Mouse (Mus musculus): Measurements from ENCODE around the gene Myo1b. TPM values are rescaled to one million over a fixed set of nuclear protein-coding genes. Genes with fewer than 3 reads are reported as not detected.
A peak's percentile ranks its signal among the peaks of the same experiment; 100 is the strongest.

Myo1b gene
- total and polyA plus RNA-seq, 2 experiments: 35.1 to 176 TPM

DNA sequence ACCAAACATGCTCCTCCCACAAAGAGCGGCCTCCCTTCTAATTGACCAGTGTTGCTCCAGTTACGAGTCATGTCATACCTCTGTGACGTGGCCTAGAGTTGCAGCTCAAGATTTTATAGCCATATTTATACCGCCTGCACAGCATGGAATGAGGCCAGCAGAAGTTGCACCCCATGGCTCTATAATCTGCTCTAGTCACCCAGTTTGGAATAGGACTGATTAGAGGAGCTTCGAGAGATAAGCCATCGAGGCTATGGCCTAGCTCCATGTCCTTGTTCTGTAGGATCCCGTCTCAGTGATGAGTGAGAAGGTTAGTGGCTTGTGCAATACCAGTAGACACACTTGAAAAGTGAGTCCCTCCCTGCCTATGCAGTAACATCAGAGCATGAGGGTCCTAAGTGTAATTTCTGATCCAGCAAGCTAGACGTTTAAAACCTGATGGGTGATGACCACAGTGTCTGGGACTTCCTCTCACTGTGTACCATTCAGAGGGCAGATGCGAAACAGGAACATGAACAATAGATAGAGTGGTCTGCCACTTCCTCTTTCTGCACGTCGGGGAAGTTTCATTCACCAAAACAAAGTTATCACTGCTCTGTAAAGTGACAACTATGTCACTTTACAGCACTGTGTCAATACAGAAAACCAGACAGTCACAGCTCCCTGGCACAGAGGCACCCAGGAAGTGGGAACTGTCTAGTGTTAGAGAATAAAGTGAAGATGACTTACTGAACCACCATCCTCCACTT is 18.5 kb upstream of the Myo1b start:
- H3K9ac ChIP-seq (ENCODE audit: low read depth, low read length): no peak overlapping the region
- DNase-seq (ENCODE audit: extremely low read depth, low read depth, low spot score): peak; percentile 34
- TF ChIP-seq CTCF (IDR thresholded peaks at IDR 0.05; ENCODE audit: low read depth, low read length) (no peak), POLR2A (IDR thresholded peaks at IDR 0.05; ENCODE audit: extremely low read depth, insufficient read depth, low read length) (no peak)
- no peaks in the 10 kb centered on the region for H3K79me2 ChIP-seq (ENCODE audit: control insufficient read depth, insufficient read depth, low read length)
- peaks cover 7% of the 10 kb centered on the region; the same call in 1 of the 2 replicates for H3K4me1 ChIP-seq (ENCODE audit: control insufficient read depth, insufficient read depth, low read length)
- H3K27me3 ChIP-seq (ENCODE audit: control insufficient read depth, insufficient read depth, low read length): no peaks in the 10 kb centered on the region
- WGBS: 76% methylated on average over 11 of the region's 11 CpGs
- H3K36me3 ChIP-seq (ENCODE audit: control insufficient read depth, insufficient read depth, low read length): no peaks in the 10 kb centered on the region
- H3K27ac ChIP-seq (replicated peaks; ENCODE audit: insufficient read depth, low read depth, low read length): no peak overlapping the region
- H3K4me3 ChIP-seq (ENCODE audit: insufficient read depth, low read depth, low read length): no peak overlapping the region

DNA sequence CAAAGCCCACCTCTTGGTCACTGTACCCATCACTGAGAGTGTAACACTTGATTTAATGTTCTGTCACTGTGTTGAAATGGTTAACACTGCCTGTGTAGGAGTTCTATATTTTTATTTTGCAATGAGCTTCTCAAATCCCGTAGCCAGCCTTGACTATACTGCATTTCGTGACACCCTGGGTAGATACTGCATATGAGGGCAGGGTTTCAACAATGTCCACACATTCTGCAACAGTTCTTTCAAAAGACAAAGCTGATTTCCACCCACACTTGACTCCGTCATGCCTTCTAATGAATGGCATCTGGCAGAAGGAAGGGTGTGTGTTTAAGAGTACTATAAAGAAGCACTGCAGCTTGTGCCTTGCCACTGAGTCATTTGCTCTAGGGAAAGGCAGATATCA is 17.0 kb upstream of the Myo1b start:
- WGBS: 94% methylated on average over 3 of the region's 3 CpGs

DNA sequence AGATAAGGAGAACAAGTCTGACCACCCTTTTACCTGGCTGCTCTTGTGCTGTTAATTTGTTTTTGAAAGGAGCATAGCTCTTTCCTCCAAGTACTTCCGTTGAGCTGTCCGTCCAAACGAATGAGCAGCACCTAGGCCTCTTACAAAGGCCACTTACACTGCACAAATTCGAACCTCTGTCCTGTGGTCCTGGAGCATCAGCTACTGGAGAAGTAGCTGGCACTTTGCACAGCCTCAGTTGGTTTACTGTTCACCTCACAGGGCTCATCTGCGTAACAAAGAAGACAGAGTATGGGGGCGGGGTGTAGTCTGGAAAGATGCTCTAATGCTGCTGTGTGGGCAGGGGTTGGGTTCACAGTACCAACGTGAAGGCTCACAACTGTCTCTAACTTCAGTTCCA is 15.7 kb upstream of the Myo1b start:
- DNase-seq (ENCODE audit: extremely low read depth, low read depth, low spot score): no peak
- 89% methylated on average over 7 of the region's 7 CpGs for WGBS
- Histone ChIP-seq H3K4me1 (ENCODE audit: control insufficient read depth, insufficient read depth, low read length) (peaks cover 7% of the 10 kb centered on the region; the same call in 1 of the 2 replicates), H3K79me2 (ENCODE audit: control insufficient read depth, insufficient read depth, low read length) (no peaks in the 10 kb centered on the region), H3K36me3 (ENCODE audit: control insufficient read depth, insufficient read depth, low read length) (no peaks in the 10 kb centered on the region), H3K27me3 (ENCODE audit: control insufficient read depth, insufficient read depth, low read length) (no peaks in the 10 kb centered on the region), H3K27ac (replicated peaks; ENCODE audit: insufficient read depth, low read depth, low read length) (no peak overlapping the region), H3K4me3 (ENCODE audit: insufficient read depth, low read depth, low read length) (no peak overlapping the region), H3K9ac (ENCODE audit: low read depth, low read length) (no peak overlapping the region)
- TF ChIP-seq POLR2A (IDR thresholded peaks at IDR 0.05; ENCODE audit: extremely low read depth, insufficient read depth, low read length) (no peak), CTCF (IDR thresholded peaks at IDR 0.05; ENCODE audit: low read depth, low read length) (no peak)

More for the DNA sequence above, 17.0 kb upstream of the Myo1b start:
- Histone ChIP-seq H3K79me2 (ENCODE audit: control insufficient read depth, insufficient read depth, low read length) (no peaks in the 10 kb centered on the region), H3K4me3 (ENCODE audit: insufficient read depth, low read depth, low read length) (no peak overlapping the region), H3K27me3 (ENCODE audit: control insufficient read depth, insufficient read depth, low read length) (no peaks in the 10 kb centered on the region), H3K27ac (replicated peaks; ENCODE audit: insufficient read depth, low read depth, low read length) (no peak overlapping the region), H3K9ac (ENCODE audit: low read depth, low read length) (no peak overlapping the region), H3K36me3 (ENCODE audit: control insufficient read depth, insufficient read depth, low read length) (no peaks in the 10 kb centered on the region), H3K4me1 (ENCODE audit: control insufficient read depth, insufficient read depth, low read length) (peaks cover 7% of the 10 kb centered on the region; the same call in 1 of the 2 replicates)
- TF ChIP-seq POLR2A (IDR thresholded peaks at IDR 0.05; ENCODE audit: extremely low read depth, insufficient read depth, low read length): no peak
- no peak for TF ChIP-seq CTCF (IDR thresholded peaks at IDR 0.05; ENCODE audit: low read depth, low read length)
- no peak for DNase-seq (ENCODE audit: extremely low read depth, low read depth, low spot score)

DNA sequence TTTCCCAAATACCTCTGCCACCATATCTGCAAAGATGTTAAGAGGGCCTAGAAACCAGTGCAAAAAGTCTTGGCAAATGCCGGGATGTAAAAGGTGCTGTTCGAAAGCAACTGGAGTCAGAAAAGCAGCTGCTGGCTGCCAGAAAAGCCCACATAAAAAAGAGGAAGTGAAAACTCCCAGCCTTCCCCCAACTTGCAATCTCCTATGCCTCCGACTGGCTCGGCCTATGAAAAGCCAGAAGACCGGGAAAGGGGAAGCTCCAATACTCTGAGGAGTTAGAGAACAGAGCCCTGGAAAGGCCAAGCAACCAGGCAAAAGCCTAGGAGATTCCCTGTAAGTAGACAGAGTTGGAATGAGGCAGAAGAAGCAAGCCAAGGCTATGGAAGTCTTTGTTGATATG is 14.7 kb upstream of the Myo1b start:
- no peak for TF ChIP-seq POLR2A (IDR thresholded peaks at IDR 0.05; ENCODE audit: extremely low read depth, insufficient read depth, low read length)
- no peak for TF ChIP-seq CTCF (IDR thresholded peaks at IDR 0.05; ENCODE audit: low read depth, low read length)
- Histone ChIP-seq H3K79me2 (ENCODE audit: control insufficient read depth, insufficient read depth, low read length) (no peaks in the 10 kb centered on the region), H3K4me3 (ENCODE audit: insufficient read depth, low read depth, low read length) (no peak overlapping the region), H3K36me3 (ENCODE audit: control insufficient read depth, insufficient read depth, low read length) (no peaks in the 10 kb centered on the region), H3K9ac (ENCODE audit: low read depth, low read length) (no peak overlapping the region), H3K27me3 (ENCODE audit: control insufficient read depth, insufficient read depth, low read length) (no peaks in the 10 kb centered on the region), H3K4me1 (ENCODE audit: control insufficient read depth, insufficient read depth, low read length) (peaks cover 7% of the 10 kb centered on the region; the same call in 1 of the 2 replicates), H3K27ac (replicated peaks; ENCODE audit: insufficient read depth, low read depth, low read length) (no peak overlapping the region)
- DNase-seq (ENCODE audit: extremely low read depth, low read depth, low spot score): peak; percentile 22
- 76% methylated on average over 5 of the region's 5 CpGs for WGBS

DNA sequence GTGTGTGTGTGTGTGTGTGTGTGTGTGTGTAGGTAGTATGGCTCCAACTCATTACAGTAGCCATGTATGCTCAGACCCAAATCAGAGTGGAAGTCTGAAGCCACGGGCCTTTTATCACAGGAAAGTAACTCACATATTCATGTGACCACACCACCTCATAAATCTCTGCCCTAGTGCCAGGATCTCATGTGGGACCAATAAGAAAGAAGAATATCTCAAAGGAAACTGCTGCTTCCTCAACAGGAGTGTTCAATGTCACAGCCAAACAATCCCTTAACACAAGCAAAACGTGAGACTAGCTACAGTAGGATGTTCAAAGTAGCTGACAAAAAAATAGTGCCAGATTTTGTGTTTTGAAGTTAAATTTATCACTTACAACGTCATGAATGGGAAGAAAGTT is 13.7 kb upstream of the Myo1b start:
- H3K27me3 ChIP-seq (ENCODE audit: control insufficient read depth, insufficient read depth, low read length): no peaks in the 10 kb centered on the region
- whole genome bisulfite sequencing: 77% methylated on average over 3 of the region's 3 CpGs
- no peak overlapping the region for H3K9ac ChIP-seq (ENCODE audit: low read depth, low read length)
- H3K79me2 ChIP-seq (ENCODE audit: control insufficient read depth, insufficient read depth, low read length): no peaks in the 10 kb centered on the region
- no peak overlapping the region for H3K4me3 ChIP-seq (ENCODE audit: insufficient read depth, low read depth, low read length)
- H3K27ac ChIP-seq (replicated peaks; ENCODE audit: insufficient read depth, low read depth, low read length): no peak overlapping the region
- H3K4me1 ChIP-seq (ENCODE audit: control insufficient read depth, insufficient read depth, low read length): 0 out of 2 replicates have a peak, but pooled peaks cover under 1% of the 10 kb centered on the region
- no peak for DNase-seq (ENCODE audit: extremely low read depth, low read depth, low spot score)
- H3K36me3 ChIP-seq (ENCODE audit: control insufficient read depth, insufficient read depth, low read length): no peaks in the 10 kb centered on the region
- no peak for TF ChIP-seq CTCF (IDR thresholded peaks at IDR 0.05; ENCODE audit: low read depth, low read length)
- no peak for TF ChIP-seq POLR2A (IDR thresholded peaks at IDR 0.05; ENCODE audit: extremely low read depth, insufficient read depth, low read length)

DNA sequence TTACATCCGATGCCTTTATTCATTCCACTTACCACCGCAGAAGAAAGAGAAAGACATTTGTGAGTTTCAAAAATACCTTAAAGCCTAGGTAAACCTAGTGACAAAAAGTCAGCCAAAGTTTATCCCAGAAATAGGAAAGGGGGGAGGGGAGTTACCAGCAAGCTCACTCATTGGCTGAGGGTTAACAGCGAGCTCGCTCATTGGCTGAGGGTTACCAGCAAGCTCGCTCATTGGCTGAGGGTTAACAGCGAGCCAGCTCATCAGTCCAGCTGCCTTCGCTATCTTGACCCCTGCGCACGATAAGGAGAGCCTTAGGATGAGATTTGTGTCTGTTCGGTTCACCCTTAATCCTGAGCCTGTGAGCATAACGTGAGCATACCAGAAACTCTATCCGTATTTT is 6.9 kb upstream of the Myo1b start:
- H3K4me3 ChIP-seq (ENCODE audit: insufficient read depth, low read depth, low read length): peak overlapping the region; percentile 24; the same call in 1 of the 2 replicates
- peak; percentile 79 for DNase-seq (ENCODE audit: extremely low read depth, low read depth, low spot score)
- H3K27me3 ChIP-seq (ENCODE audit: control insufficient read depth, insufficient read depth, low read length): no peaks in the 10 kb centered on the region
- WGBS: 35% methylated on average over 12 of the region's 12 CpGs
- H3K79me2 ChIP-seq (ENCODE audit: control insufficient read depth, insufficient read depth, low read length): no peaks in the 10 kb centered on the region
- H3K27ac ChIP-seq (replicated peaks; ENCODE audit: insufficient read depth, low read depth, low read length): no peak overlapping the region
- H3K4me1 ChIP-seq (ENCODE audit: control insufficient read depth, insufficient read depth, low read length): peaks cover 2% of the 10 kb centered on the region; the same call in 1 of the 2 replicates
- no peak for TF ChIP-seq POLR2A (IDR thresholded peaks at IDR 0.05; ENCODE audit: extremely low read depth, insufficient read depth, low read length)
- no peak for TF ChIP-seq CTCF (IDR thresholded peaks at IDR 0.05; ENCODE audit: low read depth, low read length)
- H3K9ac ChIP-seq (ENCODE audit: low read depth, low read length): no peak overlapping the region
- H3K36me3 ChIP-seq (ENCODE audit: control insufficient read depth, insufficient read depth, low read length): no peaks in the 10 kb centered on the region

Data from liver, adult 2 months (tissue).